Mouse (Mus musculus) gastrocnemius, adult 18-20 months (tissue): Measurements from ENCODE around the gene Apba1. TPM values are rescaled to one million over a fixed set of nuclear protein-coding genes. Genes with fewer than 3 reads are reported as not detected.

Experiments
- DNase-seq: peaks from one replicate; pipeline ENCODE4 v3.0.0; 2021; ENCODE audit warnings: low spot score
- total RNA-seq, 2 experiments: library from RNA; stranded (reverse); gene quantifications; 2 replicates each; pipeline ENCODE4 v1.2.3; 2021

Gene Apba1
- total RNA-seq, 2 experiments from 2014 or later = 0.82 to 1.3 TPM

- DNase-seq = peak; percentile 12
Observed at GRCm38 (mm10) chr19:23803221-23803870, 44.7 kb downstream of the Apba1 start.

GRCm38 (mm10) chr19:23806796-23807195, 48.1 kb downstream of the Apba1 start:
- DNase-seq = no peak

- DNase-seq = peak; percentile 12
Observed at GRCm38 (mm10) chr19:23807371-23807770, 48.7 kb downstream of the Apba1 start.

- no peak for DNase-seq
Observed at GRCm38 (mm10) chr19:23809236-23809635, 50.5 kb downstream of the Apba1 start.

- DNase-seq = no peak
Observed at GRCm38 (mm10) chr19:23810512-23810911, 51.8 kb downstream of the Apba1 start.

- no peak for DNase-seq
Observed at GRCm38 (mm10) chr19:23810976-23811375, 52.3 kb downstream of the Apba1 start.

GRCm38 (mm10) chr19:23816762-23817161, 58.1 kb downstream of the Apba1 start:
- no peak for DNase-seq

GRCm38 (mm10) chr19:23817196-23817595, 58.5 kb downstream of the Apba1 start:
- no peak for DNase-seq

GRCm38 (mm10) chr19:23819882-23820281, 61.2 kb downstream of the Apba1 start:
- DNase-seq = no peak

GRCm38 (mm10) chr19:23822497-23822896, 63.8 kb downstream of the Apba1 start:
- DNase-seq = no peak

- peak; percentile 15 for DNase-seq
Observed at GRCm38 (mm10) chr19:23823533-23823932, 64.8 kb downstream of the Apba1 start.

GRCm38 (mm10) chr19:23826251-23826650, 67.6 kb downstream of the Apba1 start:
- no peak for DNase-seq

GRCm38 (mm10) chr19:23830761-23831160, 72.1 kb downstream of the Apba1 start:
- no peak for DNase-seq

GRCm38 (mm10) chr19:23833685-23834682, 75.3 kb downstream of the Apba1 start:
- peak; percentile 8 for DNase-seq

- DNase-seq = no peak
Observed at GRCm38 (mm10) chr19:23834721-23835120, 76.0 kb downstream of the Apba1 start.

GRCm38 (mm10) chr19:23855832-23856231, 97.1 kb downstream of the Apba1 start:
- DNase-seq = no peak

- no peak for DNase-seq
Observed at GRCm38 (mm10) chr19:23858091-23858490, 99.4 kb downstream of the Apba1 start.

- DNase-seq = no peak
Observed at GRCm38 (mm10) chr19:23858781-23859180, 100.1 kb downstream of the Apba1 start.

GRCm38 (mm10) chr19:23860151-23860820, 101.6 kb downstream of the Apba1 start:
- peak; percentile 39 for DNase-seq

GRCm38 (mm10) chr19:23862736-23863135, 104.0 kb downstream of the Apba1 start:
- peak; percentile 12 for DNase-seq

- peak; percentile 68 for DNase-seq
Observed at GRCm38 (mm10) chr19:23863959-23864358, 105.3 kb downstream of the Apba1 start.

GRCm38 (mm10) chr19:23866045-23866444, 107.4 kb downstream of the Apba1 start:
- no peak for DNase-seq
